Mouse (Mus musculus): ENCODE measurements at regions not wholly inside any gene's neighbourhood (a gene's known extent, or its start where the extent isn't known, plus 50 kb on each side); places are given as distances from the start of the nearest gene placed in this dataset.

- TF ChIP-seq CTCF (IDR thresholded peaks at IDR 0.05; ENCODE audit: extremely low read depth, insufficient read length, insufficient replicate concordance, low read depth, low read length) (no peak), POLR2A (IDR thresholded peaks at IDR 0.05; ENCODE audit: low read depth, low read length) (no peak)
Observed at GRCm38 (mm10) chr4:51969751-51970150, 469.3 kb upstream of the Smc2 start.
